Mouse (Mus musculus) thymus, postnatal 14 days (tissue): ENCODE results near the gene Crybb1.
A peak's percentile ranks its signal among the peaks of the same experiment; 100 is the strongest.

Source experiments
- DNase-seq: peaks from one replicate; pipeline ENCODE4 v3.0.0; 2021

Crybb1 gene

GRCm38 (mm10) chr5:112255426-112255825 lies at the start of gene Crybb1:
TSS of gene Crybb1 (plus strand) at chr5:112255815.
- DNase-seq = no peak

- no peak for DNase-seq
Measured at GRCm38 (mm10) chr5:112206543-112207255, 48.9 kb upstream of the Crybb1 start.

GRCm38 (mm10) chr5:112208321-112208720 lies 47.3 kb upstream of the Crybb1 start:
- DNase-seq = no peak

- DNase-seq = peak; percentile 59
Measured at GRCm38 (mm10) chr5:112210104-112210503, 45.5 kb upstream of the Crybb1 start.

GRCm38 (mm10) chr5:112211911-112212310 lies 43.7 kb upstream of the Crybb1 start:
- no peak for DNase-seq

- no peak for DNase-seq
Measured at GRCm38 (mm10) chr5:112212711-112213264, 42.8 kb upstream of the Crybb1 start.

GRCm38 (mm10) chr5:112213331-112214240 lies 42.0 kb upstream of the Crybb1 start:
- no peak for DNase-seq

GRCm38 (mm10) chr5:112214419-112214818 lies 41.2 kb upstream of the Crybb1 start:
- DNase-seq = peak; percentile 87

- no peak for DNase-seq
Measured at GRCm38 (mm10) chr5:112215291-112215751, 40.3 kb upstream of the Crybb1 start.

GRCm38 (mm10) chr5:112215801-112216251 lies 39.8 kb upstream of the Crybb1 start:
- no peak for DNase-seq

GRCm38 (mm10) chr5:112216335-112216734 lies 39.3 kb upstream of the Crybb1 start:
- DNase-seq = no peak

GRCm38 (mm10) chr5:112217031-112217430 lies 38.6 kb upstream of the Crybb1 start:
- DNase-seq = no peak

GRCm38 (mm10) chr5:112218679-112219078 lies 36.9 kb upstream of the Crybb1 start:
- no peak for DNase-seq

GRCm38 (mm10) chr5:112219398-112219797 lies 36.2 kb upstream of the Crybb1 start:
- no peak for DNase-seq

GRCm38 (mm10) chr5:112220203-112220602 lies 35.4 kb upstream of the Crybb1 start:
- DNase-seq = no peak

- no peak for DNase-seq
Measured at GRCm38 (mm10) chr5:112225591-112225990, 30.0 kb upstream of the Crybb1 start.

- no peak for DNase-seq
Measured at GRCm38 (mm10) chr5:112227354-112227753, 28.3 kb upstream of the Crybb1 start.

- no peak for DNase-seq
Measured at GRCm38 (mm10) chr5:112227898-112228239, 27.7 kb upstream of the Crybb1 start.

GRCm38 (mm10) chr5:112228240-112229076 lies 27.2 kb upstream of the Crybb1 start:
- DNase-seq = no peak

- DNase-seq = no peak
Measured at GRCm38 (mm10) chr5:112235806-112236205, 19.8 kb upstream of the Crybb1 start.

- DNase-seq = no peak
Measured at GRCm38 (mm10) chr5:112236631-112237030, 19.0 kb upstream of the Crybb1 start.

- DNase-seq = peak; percentile 75
Measured at GRCm38 (mm10) chr5:112237439-112237838, 18.2 kb upstream of the Crybb1 start.
